Mouse (Mus musculus): ENCODE measurements around the gene Col4a3bp. TPM values are rescaled to one million over a fixed set of nuclear protein-coding genes. Genes with fewer than 3 reads are reported as not detected.

Gene Col4a3bp
- polyA plus RNA-seq, 1 experiment from 2014 or later: 6.5 TPM

- no peak for DNase-seq (ENCODE audit: low spot score)
- H3K4me3 ChIP-seq (ENCODE audit: low read depth, low read length): no peak overlapping the region
- no peaks in the 10 kb centered on the region for H3K9me3 ChIP-seq (ENCODE audit: control insufficient read depth, low read length)
- H3K4me1 ChIP-seq (ENCODE audit: control insufficient read depth, insufficient read depth, low read length): no peaks in the 10 kb centered on the region
- H3K27ac ChIP-seq (replicated peaks; ENCODE audit: low read depth, low read length): no peak overlapping the region
- H3K9ac ChIP-seq (ENCODE audit: low read length): no peak overlapping the region
- WGBS: 93% methylated on average over 3 of the region's 3 CpGs
- no peaks in the 10 kb centered on the region for H3K36me3 ChIP-seq (ENCODE audit: control insufficient read depth, insufficient read depth, low read length)
- H3K27me3 ChIP-seq (ENCODE audit: control insufficient read depth, insufficient read depth, low read length): no peaks in the 10 kb centered on the region
- no peak for ATAC-seq (ENCODE audit: insufficient number of reproducible peaks, low FRiP score, low TSS enrichment, low read depth)
- H3K4me2 ChIP-seq (ENCODE audit: low read depth, severe bottlenecking): no peak overlapping the region
Observed at GRCm38 (mm10) chr13:96529542-96529941, 12.9 kb upstream of the Col4a3bp start.

GRCm38 (mm10) chr13:96530064-96530463 lies 12.4 kb upstream of the Col4a3bp start:
- 96% methylated on average over 9 of the region's 9 CpGs for WGBS
- Histone ChIP-seq H3K9me3 (ENCODE audit: control insufficient read depth, low read length) (no peaks in the 10 kb centered on the region), H3K36me3 (ENCODE audit: control insufficient read depth, insufficient read depth, low read length) (no peaks in the 10 kb centered on the region), H3K9ac (ENCODE audit: low read length) (no peak overlapping the region), H3K27ac (replicated peaks; ENCODE audit: low read depth, low read length) (no peak overlapping the region), H3K27me3 (ENCODE audit: control insufficient read depth, insufficient read depth, low read length) (no peaks in the 10 kb centered on the region), H3K4me2 (ENCODE audit: low read depth, severe bottlenecking) (no peak overlapping the region), H3K4me3 (ENCODE audit: low read depth, low read length) (no peak overlapping the region), H3K4me1 (ENCODE audit: control insufficient read depth, insufficient read depth, low read length) (no peaks in the 10 kb centered on the region)
- no peak for ATAC-seq (ENCODE audit: insufficient number of reproducible peaks, low FRiP score, low TSS enrichment, low read depth)
- no peak for DNase-seq (ENCODE audit: low spot score)

GRCm38 (mm10) chr13:96532176-96532575 lies 10.2 kb upstream of the Col4a3bp start:
- Histone ChIP-seq H3K9ac (ENCODE audit: low read length) (no peak overlapping the region), H3K4me2 (ENCODE audit: low read depth, severe bottlenecking) (no peak overlapping the region), H3K4me1 (ENCODE audit: control insufficient read depth, insufficient read depth, low read length) (no peaks in the 10 kb centered on the region), H3K9me3 (ENCODE audit: control insufficient read depth, low read length) (no peaks in the 10 kb centered on the region), H3K27ac (replicated peaks; ENCODE audit: low read depth, low read length) (no peak overlapping the region), H3K4me3 (ENCODE audit: low read depth, low read length) (no peak overlapping the region), H3K27me3 (ENCODE audit: control insufficient read depth, insufficient read depth, low read length) (no peaks in the 10 kb centered on the region), H3K36me3 (ENCODE audit: control insufficient read depth, insufficient read depth, low read length) (no peaks in the 10 kb centered on the region)
- no peak for ATAC-seq (ENCODE audit: insufficient number of reproducible peaks, low FRiP score, low TSS enrichment, low read depth)
- WGBS: 94% methylated on average over 6 of the region's 6 CpGs
- no peak for DNase-seq (ENCODE audit: low spot score)

GRCm38 (mm10) chr13:96533742-96534141 lies 8.7 kb upstream of the Col4a3bp start:
- WGBS: 73% methylated on average over 2 of the region's 2 CpGs
- no peaks in the 10 kb centered on the region for H3K9me3 ChIP-seq (ENCODE audit: control insufficient read depth, low read length)
- no peak overlapping the region for H3K4me2 ChIP-seq (ENCODE audit: low read depth, severe bottlenecking)
- no peaks in the 10 kb centered on the region for H3K36me3 ChIP-seq (ENCODE audit: control insufficient read depth, insufficient read depth, low read length)
- no peak overlapping the region for H3K9ac ChIP-seq (ENCODE audit: low read length)
- DNase-seq (ENCODE audit: low spot score): no peak
- ATAC-seq (ENCODE audit: insufficient number of reproducible peaks, low FRiP score, low TSS enrichment, low read depth): no peak
- H3K27me3 ChIP-seq (ENCODE audit: control insufficient read depth, insufficient read depth, low read length): no peaks in the 10 kb centered on the region
- no peak overlapping the region for H3K27ac ChIP-seq (replicated peaks; ENCODE audit: low read depth, low read length)
- no peaks in the 10 kb centered on the region for H3K4me1 ChIP-seq (ENCODE audit: control insufficient read depth, insufficient read depth, low read length)
- H3K4me3 ChIP-seq (ENCODE audit: low read depth, low read length): no peak overlapping the region

- no peaks in the 10 kb centered on the region for H3K36me3 ChIP-seq (ENCODE audit: control insufficient read depth, insufficient read depth, low read length)
- DNase-seq (ENCODE audit: low spot score) (no peak), ATAC-seq (ENCODE audit: insufficient number of reproducible peaks, low FRiP score, low TSS enrichment, low read depth) (no peak)
- no peak overlapping the region for H3K27ac ChIP-seq (replicated peaks; ENCODE audit: low read depth, low read length)
- H3K9ac ChIP-seq (ENCODE audit: low read length): no peak overlapping the region
- 89% methylated on average over 5 of the region's 5 CpGs for WGBS
- no peaks in the 10 kb centered on the region for H3K9me3 ChIP-seq (ENCODE audit: control insufficient read depth, low read length)
- H3K27me3 ChIP-seq (ENCODE audit: control insufficient read depth, insufficient read depth, low read length): no peaks in the 10 kb centered on the region
- 0 out of 2 replicates have a peak, but pooled peaks cover 3% of the 10 kb centered on the region for H3K4me1 ChIP-seq (ENCODE audit: control insufficient read depth, insufficient read depth, low read length)
- no peak overlapping the region for H3K4me2 ChIP-seq (ENCODE audit: low read depth, severe bottlenecking)
- no peak overlapping the region for H3K4me3 ChIP-seq (ENCODE audit: low read depth, low read length)
Observed at GRCm38 (mm10) chr13:96536821-96537572, 5.4 kb upstream of the Col4a3bp start.

GRCm38 (mm10) chr13:96538103-96538502 lies 4.3 kb upstream of the Col4a3bp start:
- no peak overlapping the region for H3K4me2 ChIP-seq (ENCODE audit: low read depth, severe bottlenecking)
- no peaks in the 10 kb centered on the region for H3K9me3 ChIP-seq (ENCODE audit: control insufficient read depth, low read length)
- WGBS: 86% methylated on average over 3 of the region's 3 CpGs
- H3K27me3 ChIP-seq (ENCODE audit: control insufficient read depth, insufficient read depth, low read length): no peaks in the 10 kb centered on the region
- no peak for DNase-seq (ENCODE audit: low spot score)
- H3K4me1 ChIP-seq (ENCODE audit: control insufficient read depth, insufficient read depth, low read length): 0 out of 2 replicates have a peak, but pooled peaks cover 3% of the 10 kb centered on the region
- no peak overlapping the region for H3K9ac ChIP-seq (ENCODE audit: low read length)
- ATAC-seq (ENCODE audit: insufficient number of reproducible peaks, low FRiP score, low TSS enrichment, low read depth): no peak
- no peak overlapping the region for H3K4me3 ChIP-seq (ENCODE audit: low read depth, low read length)
- no peaks in the 10 kb centered on the region for H3K36me3 ChIP-seq (ENCODE audit: control insufficient read depth, insufficient read depth, low read length)
- H3K27ac ChIP-seq (replicated peaks; ENCODE audit: low read depth, low read length): no peak overlapping the region

- no peak for ATAC-seq (ENCODE audit: insufficient number of reproducible peaks, low FRiP score, low TSS enrichment, low read depth)
- H3K27me3 ChIP-seq (ENCODE audit: control insufficient read depth, insufficient read depth, low read length): no peaks in the 10 kb centered on the region
- H3K4me1 ChIP-seq (ENCODE audit: control insufficient read depth, insufficient read depth, low read length): 0 out of 2 replicates have a peak, but pooled peaks cover 3% of the 10 kb centered on the region
- no peaks in the 10 kb centered on the region for H3K9me3 ChIP-seq (ENCODE audit: control insufficient read depth, low read length)
- peak overlapping the region; percentile 35; the same call in 1 of the 2 replicates for H3K4me2 ChIP-seq (ENCODE audit: low read depth, severe bottlenecking)
- no peak overlapping the region for H3K9ac ChIP-seq (ENCODE audit: low read length)
- 51% methylated on average over 2 of the region's 2 CpGs for WGBS
- DNase-seq (ENCODE audit: low spot score): no peak
- no peaks in the 10 kb centered on the region for H3K36me3 ChIP-seq (ENCODE audit: control insufficient read depth, insufficient read depth, low read length)
- H3K27ac ChIP-seq (replicated peaks; ENCODE audit: low read depth, low read length): no peak overlapping the region
- no peak overlapping the region for H3K4me3 ChIP-seq (ENCODE audit: low read depth, low read length)
Observed at GRCm38 (mm10) chr13:96541381-96541780, 1.0 kb upstream of the Col4a3bp start.

GRCm38 (mm10) chr13:96542901-96543891 lies 778 bp downstream of the Col4a3bp start:
- H3K27me3 ChIP-seq (ENCODE audit: control insufficient read depth, insufficient read depth, low read length): no peaks in the 10 kb centered on the region
- no peak for DNase-seq (ENCODE audit: low spot score)
- peak; percentile 74 for ATAC-seq (ENCODE audit: insufficient number of reproducible peaks, low FRiP score, low TSS enrichment, low read depth)
- 1% methylated on average over 63 of the region's 73 CpGs for WGBS
- H3K9ac ChIP-seq (ENCODE audit: low read length): peak overlapping the region; percentile 91
- H3K4me2 ChIP-seq (ENCODE audit: low read depth, severe bottlenecking): peak overlapping the region; percentile 86
- no peaks in the 10 kb centered on the region for H3K36me3 ChIP-seq (ENCODE audit: control insufficient read depth, insufficient read depth, low read length)
- H3K4me3 ChIP-seq (ENCODE audit: low read depth, low read length): peak overlapping the region; percentile 95
- H3K4me1 ChIP-seq (ENCODE audit: control insufficient read depth, insufficient read depth, low read length): 0 out of 2 replicates have a peak, but pooled peaks cover 3% of the 10 kb centered on the region
- peak overlapping the region; percentile 53 for H3K27ac ChIP-seq (replicated peaks; ENCODE audit: low read depth, low read length)
- no peaks in the 10 kb centered on the region for H3K9me3 ChIP-seq (ENCODE audit: control insufficient read depth, low read length)

Measured in limb, embryonic 11.5 days (tissue).